Mouse (Mus musculus): Measurements from ENCODE around the gene Dcakd. TPM values are rescaled to one million over a fixed set of nuclear protein-coding genes. Genes with fewer than 3 reads are reported as not detected.

Dcakd gene
- total RNA-seq (2014; rRNA removed) (176 and 187 TPM in 2 replicates), polyA plus RNA-seq (2015; fragmentation: Nextera tagmentation; extraction: Ambion mirVana) (138 and 149 TPM in 2 replicates)

GRCm38 (mm10) chr11:103028176-103028891 lies at the start of gene Dcakd, which contains the start of gene Nmt1:
Dcakd (minus strand) TSS chr11:103028333.
Nmt1 (plus strand) TSS chr11:103028190.
- H3K9ac ChIP-seq (replicated peaks; ENCODE audit: low read length), result peak within 1 kb of the TSS; percentile 63
- peak; percentile 100 for ATAC-seq
- H3K27me3 ChIP-seq (ENCODE audit: insufficient read depth, low read length), result no peaks in the 10 kb centered on the region
- H3K4me3 ChIP-seq (ENCODE audit: low read length), result peak within 1 kb of the TSS; percentile 78
- no peak for TF ChIP-seq CTCF (IDR thresholded peaks at IDR 0.05; ENCODE audit: low read depth)
- DNase-seq (ENCODE audit: low spot score), result peak; percentile 98
- H3K36me3 ChIP-seq (ENCODE audit: insufficient read depth, low read length), result no peaks in the 10 kb centered on the region
- no peaks in the 10 kb centered on the region for H3K9me3 ChIP-seq (ENCODE audit: low read length)
- WGBS, result under 1% methylated on average over 36 of the region's 36 CpGs
- H3K4me1 ChIP-seq (ENCODE audit: insufficient read depth, low read length), result peaks cover 9% of the 10 kb centered on the region
- H3K27ac ChIP-seq, result peak within 1 kb of the TSS; percentile 82
- peak within 1 kb of the TSS; percentile 88 for H3K4me2 ChIP-seq (ENCODE audit: low read depth, low read length)

GRCm38 (mm10) chr11:103076581-103076980 lies 48.4 kb upstream of the Dcakd start:
- no peak for TF ChIP-seq CTCF (IDR thresholded peaks at IDR 0.05; ENCODE audit: low read depth)
- H3K27me3 ChIP-seq (ENCODE audit: insufficient read depth, low read length), result no peaks in the 10 kb centered on the region

GRCm38 (mm10) chr11:103076010-103076409 lies 47.9 kb upstream of the Dcakd start:
- no peak for DNase-seq (ENCODE audit: low spot score)
- H3K4me3 ChIP-seq (ENCODE audit: low read length), result no peak overlapping the region
- WGBS, result 89% methylated on average over 7 of the region's 7 CpGs
- H3K27me3 ChIP-seq (ENCODE audit: insufficient read depth, low read length), result no peaks in the 10 kb centered on the region
- H3K27ac ChIP-seq, result no peak overlapping the region
- no peak overlapping the region for H3K9ac ChIP-seq (replicated peaks; ENCODE audit: low read length)
- no peak for ATAC-seq
- H3K4me1 ChIP-seq (ENCODE audit: insufficient read depth, low read length), result no peaks in the 10 kb centered on the region
- no peak overlapping the region for H3K4me2 ChIP-seq (ENCODE audit: low read depth, low read length)
- TF ChIP-seq CTCF (IDR thresholded peaks at IDR 0.05; ENCODE audit: low read depth), result no peak
- H3K9me3 ChIP-seq (ENCODE audit: low read length), result no peaks in the 10 kb centered on the region
- no peaks in the 10 kb centered on the region for H3K36me3 ChIP-seq (ENCODE audit: insufficient read depth, low read length)

More at GRCm38 (mm10) chr11:103076581-103076980, 48.4 kb upstream of the Dcakd start:
- Histone ChIP-seq H3K4me1 (ENCODE audit: insufficient read depth, low read length) (no peaks in the 10 kb centered on the region), H3K36me3 (ENCODE audit: insufficient read depth, low read length) (no peaks in the 10 kb centered on the region), H3K4me3 (ENCODE audit: low read length) (no peak overlapping the region), H3K27ac (no peak overlapping the region), H3K9ac (replicated peaks; ENCODE audit: low read length) (no peak overlapping the region), H3K4me2 (ENCODE audit: low read depth, low read length) (no peak overlapping the region), H3K9me3 (ENCODE audit: low read length) (no peaks in the 10 kb centered on the region)
- ATAC-seq (no peak), DNase-seq (ENCODE audit: low spot score) (no peak)
- 81% methylated on average over 8 of the region's 8 CpGs for WGBS

GRCm38 (mm10) chr11:103074796-103075323 lies 46.7 kb upstream of the Dcakd start:
- H3K4me3 ChIP-seq (ENCODE audit: low read length), result no peak overlapping the region
- ATAC-seq (no peak), DNase-seq (ENCODE audit: low spot score) (no peak)
- H3K4me2 ChIP-seq (ENCODE audit: low read depth, low read length), result no peak overlapping the region
- WGBS, result 26% methylated on average over 10 of the region's 10 CpGs
- H3K9ac ChIP-seq (replicated peaks; ENCODE audit: low read length), result no peak overlapping the region
- H3K27ac ChIP-seq, result no peak overlapping the region
- TF ChIP-seq CTCF (IDR thresholded peaks at IDR 0.05; ENCODE audit: low read depth), result no peak
- H3K4me1 ChIP-seq (ENCODE audit: insufficient read depth, low read length), result no peaks in the 10 kb centered on the region
- no peaks in the 10 kb centered on the region for H3K9me3 ChIP-seq (ENCODE audit: low read length)
- H3K36me3 ChIP-seq (ENCODE audit: insufficient read depth, low read length), result no peaks in the 10 kb centered on the region
- H3K27me3 ChIP-seq (ENCODE audit: insufficient read depth, low read length), result no peaks in the 10 kb centered on the region

DNA sequence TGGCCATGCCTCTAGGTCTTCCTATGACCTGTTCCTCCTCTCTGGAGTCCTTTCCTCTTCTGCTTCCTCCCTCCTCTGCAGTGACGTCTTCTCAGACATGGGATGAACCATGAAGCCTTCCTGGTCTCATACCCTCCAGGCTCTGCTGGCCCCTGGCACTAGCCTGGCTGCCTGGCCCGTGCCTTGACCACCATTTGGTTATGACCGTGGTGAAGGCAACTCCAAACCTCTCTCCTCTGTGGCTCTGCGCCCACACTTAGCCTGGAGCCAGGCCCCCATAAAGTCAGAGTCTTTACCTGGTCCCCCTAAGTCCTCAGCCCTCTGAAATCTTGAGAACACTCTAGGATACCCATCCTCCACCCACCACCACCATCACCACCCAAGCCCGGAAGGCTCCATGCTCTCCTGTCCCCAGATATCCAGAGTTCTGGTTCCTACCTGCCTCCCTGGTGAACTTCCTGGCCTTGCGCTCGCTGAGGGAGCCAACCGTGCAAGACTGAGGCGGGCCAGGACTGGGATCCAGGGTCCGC lies 46.1 kb upstream of the Dcakd start:
- H3K9ac ChIP-seq (replicated peaks; ENCODE audit: low read length), result no peak overlapping the region
- ATAC-seq (no peak), DNase-seq (ENCODE audit: low spot score) (no peak)
- H3K27me3 ChIP-seq (ENCODE audit: insufficient read depth, low read length), result no peaks in the 10 kb centered on the region
- TF ChIP-seq CTCF (IDR thresholded peaks at IDR 0.05; ENCODE audit: low read depth), result no peak
- no peaks in the 10 kb centered on the region for H3K4me1 ChIP-seq (ENCODE audit: insufficient read depth, low read length)
- no peaks in the 10 kb centered on the region for H3K9me3 ChIP-seq (ENCODE audit: low read length)
- no peak overlapping the region for H3K4me3 ChIP-seq (ENCODE audit: low read length)
- WGBS, result 64% methylated on average over 10 of the region's 10 CpGs
- no peak overlapping the region for H3K27ac ChIP-seq
- H3K36me3 ChIP-seq (ENCODE audit: insufficient read depth, low read length), result no peaks in the 10 kb centered on the region
- H3K4me2 ChIP-seq (ENCODE audit: low read depth, low read length), result no peak overlapping the region

DNA sequence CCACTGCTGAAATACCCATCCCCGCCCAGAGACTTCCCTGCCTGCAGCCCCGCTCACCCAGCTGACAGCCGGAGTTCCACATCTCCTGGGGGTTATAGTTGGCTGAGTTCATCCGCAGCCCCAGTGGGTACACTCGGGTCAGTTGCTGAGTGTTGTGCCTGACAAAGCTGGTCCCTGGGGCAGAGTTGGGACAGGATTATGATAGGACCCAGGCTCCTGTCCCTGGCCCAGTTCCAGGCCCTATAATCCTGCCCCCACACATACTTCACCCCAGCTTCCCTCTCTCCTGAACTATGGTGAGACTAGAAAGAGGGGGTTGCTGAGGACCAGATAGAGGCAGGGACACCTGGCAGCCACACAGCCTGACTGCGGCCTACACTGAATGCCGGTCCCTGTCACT lies 45.5 kb upstream of the Dcakd start:
- H3K9me3 ChIP-seq (ENCODE audit: low read length), result no peaks in the 10 kb centered on the region
- H3K36me3 ChIP-seq (ENCODE audit: insufficient read depth, low read length), result peaks cover 4% of the 10 kb centered on the region; the same call in 1 of the 2 replicates
- no peak overlapping the region for H3K4me3 ChIP-seq (ENCODE audit: low read length)
- no peak for TF ChIP-seq CTCF (IDR thresholded peaks at IDR 0.05; ENCODE audit: low read depth)
- no peaks in the 10 kb centered on the region for H3K27me3 ChIP-seq (ENCODE audit: insufficient read depth, low read length)
- H3K9ac ChIP-seq (replicated peaks; ENCODE audit: low read length), result no peak overlapping the region
- ATAC-seq (no peak), DNase-seq (ENCODE audit: low spot score) (no peak)
- 85% methylated on average over 7 of the region's 7 CpGs for WGBS
- no peaks in the 10 kb centered on the region for H3K4me1 ChIP-seq (ENCODE audit: insufficient read depth, low read length)
- no peak overlapping the region for H3K27ac ChIP-seq
- H3K4me2 ChIP-seq (ENCODE audit: low read depth, low read length), result no peak overlapping the region
